Mouse (Mus musculus) small intestine, adult 2 months (tissue): ENCODE data around the gene Tbc1d17.

Source experiments
- CTCF ChIP-seq: fragments of 200-500 bp; IDR thresholded peaks from 2 replicates; pipeline ENCODE4 v1.5.1; 2012; ENCODE audit warnings: low read depth, mild to moderate bottlenecking, control low read depth, inconsistent platforms, low read length, moderate library complexity, mixed read lengths; ENCODE audit not compliant: insufficient replicate concordance, insufficient read length; ENCODE audit errors: extremely low read depth
- POLR2A ChIP-seq: fragments of 200-500 bp; IDR thresholded peaks from 2 replicates; pipeline ENCODE4 v1.6.1; 2012; ENCODE audit warnings: low read depth, mild to moderate bottlenecking, control low read depth, inconsistent platforms, low read length, moderate library complexity

DNA sequence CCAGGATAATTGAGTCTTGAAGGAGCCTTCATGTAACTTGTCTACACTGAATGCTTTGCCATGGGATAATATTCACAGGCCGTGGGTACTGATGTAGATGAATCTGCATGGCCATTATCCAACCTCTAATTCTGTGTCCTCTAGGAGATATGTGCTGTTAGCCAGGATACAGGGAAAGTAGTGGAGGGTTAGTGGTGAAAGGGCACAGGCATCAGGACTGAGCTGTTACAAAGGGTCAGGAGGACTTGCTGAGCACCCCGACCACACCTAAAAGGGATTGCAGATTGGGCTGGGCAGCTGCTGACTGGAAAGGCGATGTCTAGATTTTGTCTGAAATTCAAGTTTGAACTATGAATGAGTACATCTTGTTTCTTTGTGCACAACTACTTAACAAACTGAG lies 28.4 kb downstream of the Tbc1d17 start:
- TF ChIP-seq POLR2A (no peak), CTCF (no peak)
